Mouse (Mus musculus) cerebellum, postnatal 10 days (tissue): ENCODE data around the gene Crybb2.

Experiments
- DNase-seq, 2 experiments: peaks; one replicate each; pipeline ENCODE4 v3.0.0; 2021; ENCODE audit warnings: mixed read lengths in 2 of 2

The Crybb2 gene

GRCm38 (mm10) chr5:113070017-113070416 is at the start of gene Crybb2:
Gene Crybb2, minus strand, starts transcription at chr5:113070117.
- no peak for DNase-seq

- no peak for DNase-seq
Measured at GRCm38 (mm10) chr5:113119291-113119690, 49.4 kb upstream of the Crybb2 start.

- DNase-seq, result no peak
Measured at GRCm38 (mm10) chr5:113118695-113119094, 48.8 kb upstream of the Crybb2 start.

DNA sequence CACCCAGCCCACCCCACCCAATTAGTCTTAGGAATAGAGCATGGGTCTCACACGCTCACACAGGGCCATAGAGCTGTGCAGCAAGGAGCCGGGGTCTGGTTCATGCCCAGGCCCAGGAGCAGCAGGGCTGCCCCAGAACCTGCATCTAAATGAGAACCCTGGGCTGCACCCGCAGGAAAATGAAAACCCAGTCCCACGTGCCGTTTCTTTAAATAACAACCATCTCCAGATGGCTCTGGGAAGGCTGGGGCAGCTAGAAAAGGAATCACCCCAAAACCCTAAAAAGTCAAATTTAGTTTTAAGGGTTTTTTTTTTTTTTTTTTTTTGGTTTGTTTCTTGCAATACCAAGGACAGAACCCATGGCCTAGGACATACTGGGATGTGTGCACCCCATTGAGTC is 47.4 kb upstream of the Crybb2 start:
- DNase-seq, result no peak

- DNase-seq, result no peak
Measured at GRCm38 (mm10) chr5:113115896-113116295, 46.0 kb upstream of the Crybb2 start.

DNA sequence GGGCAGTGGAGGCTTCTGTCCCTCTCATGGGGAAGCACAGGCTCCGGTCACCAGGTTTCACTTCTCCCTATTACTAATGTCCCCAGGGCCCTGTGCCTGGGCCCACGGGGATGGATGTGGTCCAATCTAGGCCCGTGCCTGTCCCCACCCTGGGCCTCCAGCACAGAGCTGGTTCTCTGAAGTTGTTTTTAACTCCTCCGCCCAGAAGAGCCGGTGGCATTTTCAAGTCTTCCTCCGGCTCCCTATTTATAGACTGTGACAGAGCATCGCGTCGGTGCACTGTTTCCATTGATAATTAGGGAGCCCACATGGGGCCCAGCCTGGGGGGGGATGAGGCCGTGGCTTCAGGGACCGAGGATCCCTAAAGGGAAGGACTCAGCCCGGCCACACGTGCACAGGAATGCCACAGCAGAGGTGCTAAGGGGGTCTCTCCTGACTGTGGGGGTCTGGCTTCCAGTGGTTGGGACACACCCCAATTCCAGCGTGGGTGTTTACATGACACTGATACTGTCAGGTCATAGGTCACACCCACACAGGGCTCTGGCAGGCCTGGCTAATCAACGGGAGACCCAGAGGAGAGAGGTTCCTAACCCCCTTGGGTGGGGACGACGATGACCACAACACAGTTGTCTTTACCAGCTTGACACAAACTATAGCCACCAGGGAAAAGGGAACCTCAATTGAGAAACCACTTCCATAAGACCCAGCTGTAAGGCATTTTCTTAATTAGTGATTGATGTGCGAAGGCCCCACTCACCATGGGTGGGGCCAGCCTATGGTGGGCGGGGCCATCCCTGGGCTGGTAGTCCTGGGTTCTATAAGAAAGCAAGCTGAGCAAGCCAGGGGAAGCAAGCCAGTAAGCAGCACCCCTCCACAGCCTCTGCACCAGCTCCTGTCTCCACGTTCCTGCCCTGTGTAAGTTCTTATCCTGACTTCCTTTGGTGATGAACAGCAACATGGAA is 44.6 kb upstream of the Crybb2 start:
- DNase-seq, result no peak

- no peak for DNase-seq
Measured at GRCm38 (mm10) chr5:113113120-113113519, 43.2 kb upstream of the Crybb2 start.

GRCm38 (mm10) chr5:113111336-113111735 is 41.4 kb upstream of the Crybb2 start:
- no peak for DNase-seq

- DNase-seq, result no peak
Measured at GRCm38 (mm10) chr5:113110929-113111328, 41.0 kb upstream of the Crybb2 start.

DNA sequence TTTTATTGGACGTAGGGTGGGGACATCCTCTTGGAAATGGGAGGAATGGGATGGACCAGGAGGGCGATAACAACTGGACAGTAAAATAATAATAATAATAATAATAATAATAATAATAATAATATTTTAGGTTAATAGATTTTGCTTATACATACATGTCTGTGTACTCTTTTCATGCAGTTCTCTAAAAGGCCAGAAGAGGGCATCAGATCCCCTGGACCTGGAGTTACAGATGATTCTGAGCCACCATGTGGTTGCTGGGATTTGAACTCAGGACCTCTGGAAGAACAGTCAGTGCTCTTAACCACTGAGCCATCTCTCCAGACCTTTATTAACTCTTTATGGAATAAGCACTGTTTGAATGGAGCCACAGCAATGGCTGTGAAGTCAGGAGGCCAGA is 39.7 kb upstream of the Crybb2 start:
- DNase-seq, result peak in 1 of 2 experiments; percentile 57

- DNase-seq, result no peak
Measured at GRCm38 (mm10) chr5:113108165-113108764, 38.3 kb upstream of the Crybb2 start.

DNA sequence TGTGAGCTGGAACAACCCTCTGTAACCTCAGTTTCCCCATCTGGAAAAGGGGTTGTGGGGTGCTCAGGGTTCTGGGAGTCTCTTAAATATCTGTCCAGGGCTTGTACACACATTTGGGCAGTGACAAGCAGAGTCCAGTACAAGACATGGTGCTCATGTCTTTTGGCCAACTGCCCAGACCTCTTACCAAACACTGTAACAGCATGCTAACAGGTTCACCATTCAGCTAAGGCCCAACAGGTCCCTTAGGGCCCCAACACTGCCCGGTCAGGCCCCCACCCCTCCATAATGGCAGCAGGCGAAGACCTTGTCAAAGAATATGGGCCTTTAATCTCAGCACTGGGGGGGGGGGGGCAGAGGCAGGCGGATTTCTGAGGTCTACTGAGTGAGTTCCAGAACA is 37.8 kb upstream of the Crybb2 start:
- DNase-seq, result peak in 1 of 2 experiments; percentile 38

DNA sequence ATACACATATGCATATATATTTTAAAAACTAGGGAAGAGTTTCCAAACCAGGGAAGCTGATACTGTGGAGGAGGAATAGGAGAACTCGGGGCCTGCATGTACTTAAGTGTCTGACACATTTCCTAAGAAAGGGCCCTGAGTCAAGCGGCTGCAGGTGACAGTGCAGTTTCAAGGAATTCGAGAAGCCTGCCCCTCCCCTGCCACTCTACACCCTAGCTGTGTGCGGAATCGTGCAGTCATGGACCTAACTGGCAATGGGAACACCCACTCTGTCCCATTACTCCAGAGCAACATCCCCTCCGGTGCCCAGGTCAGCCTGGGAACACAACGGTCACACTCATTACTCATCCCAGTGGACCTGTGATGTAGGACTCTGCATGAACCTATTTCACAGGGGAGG is 36.7 kb upstream of the Crybb2 start:
- no peak for DNase-seq

DNA sequence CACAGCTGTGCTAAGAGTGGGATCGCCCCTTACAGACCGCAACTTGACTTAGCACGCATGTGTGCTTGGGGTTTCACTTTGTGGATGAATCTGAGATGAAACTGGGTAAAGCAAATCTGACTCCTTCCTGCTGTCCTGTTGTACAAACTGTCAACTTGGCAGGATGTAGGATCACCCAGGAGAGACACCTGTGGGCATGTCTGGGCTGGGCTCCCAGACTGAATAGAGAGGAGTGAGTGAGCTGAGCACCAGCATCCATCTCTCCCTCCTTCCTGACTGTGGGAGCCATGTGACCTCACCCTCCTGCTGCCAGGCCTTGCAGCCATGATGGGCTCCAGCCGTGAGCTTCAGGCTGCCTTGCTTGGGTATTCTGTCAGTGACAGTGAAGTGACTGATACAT is 35.6 kb upstream of the Crybb2 start:
- DNase-seq, result peak; percentile 74 to 75

DNA sequence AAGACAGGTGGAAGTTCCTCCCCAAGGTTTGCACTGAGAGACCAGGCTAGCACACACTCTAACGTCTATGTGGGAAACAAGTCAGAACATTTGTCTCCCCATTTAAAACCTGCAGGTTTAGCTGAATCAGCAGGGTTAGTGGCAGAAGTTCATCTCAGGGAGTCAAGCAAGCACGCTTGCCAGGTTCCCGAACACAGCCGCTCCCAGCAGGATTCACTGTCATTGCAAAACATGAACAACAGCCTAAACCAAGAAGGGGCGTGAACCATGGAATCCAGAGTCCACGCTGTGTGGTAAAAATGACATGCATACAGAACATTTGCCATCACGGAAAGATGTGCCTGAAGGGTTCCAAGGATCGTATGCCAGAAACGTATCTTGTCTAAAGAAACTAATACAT is 35.1 kb upstream of the Crybb2 start:
- peak in 1 of 2 experiments; percentile 34 for DNase-seq

DNA sequence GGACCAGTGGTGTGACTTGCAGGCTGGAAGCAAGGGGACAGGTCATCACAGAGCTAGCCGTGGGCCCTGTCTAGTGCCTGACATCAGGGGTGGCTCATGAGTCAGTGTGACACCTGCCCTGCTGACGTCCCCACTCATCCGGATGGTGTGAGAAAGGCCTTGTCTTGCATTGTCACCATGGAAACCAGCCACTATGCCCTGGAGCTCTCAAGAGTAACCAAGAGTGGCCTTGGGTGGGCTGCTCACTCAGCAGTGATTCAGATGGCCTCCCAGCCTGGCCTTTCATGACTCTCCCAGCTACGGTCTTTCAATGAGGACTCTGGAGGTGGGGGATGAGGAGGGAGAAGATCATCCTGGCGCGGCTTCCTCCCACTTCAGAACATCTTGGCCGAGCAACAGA is 32.5 kb upstream of the Crybb2 start:
- no peak for DNase-seq

DNA sequence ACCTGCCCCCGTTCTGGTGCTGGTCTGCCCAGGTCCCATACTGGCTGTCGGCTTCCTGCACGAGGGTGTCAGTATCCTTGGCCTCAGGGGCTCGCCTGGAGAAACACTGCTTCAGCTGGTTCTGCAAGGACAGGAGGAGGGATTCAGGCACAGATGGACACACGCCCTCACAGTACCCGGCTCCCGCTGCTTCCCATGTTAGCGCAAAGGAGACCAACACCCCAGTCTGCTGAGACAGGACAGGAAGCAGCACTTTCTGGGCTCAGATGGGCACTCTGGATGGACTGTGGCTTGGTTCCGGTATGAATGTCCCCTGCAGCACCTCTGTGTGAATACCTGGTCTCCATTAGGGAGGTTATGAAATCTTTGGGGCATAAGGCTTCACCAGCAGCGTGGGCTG is 31.5 kb upstream of the Crybb2 start:
- no peak for DNase-seq

GRCm38 (mm10) chr5:113100422-113100821 is 30.5 kb upstream of the Crybb2 start:
- no peak for DNase-seq

DNA sequence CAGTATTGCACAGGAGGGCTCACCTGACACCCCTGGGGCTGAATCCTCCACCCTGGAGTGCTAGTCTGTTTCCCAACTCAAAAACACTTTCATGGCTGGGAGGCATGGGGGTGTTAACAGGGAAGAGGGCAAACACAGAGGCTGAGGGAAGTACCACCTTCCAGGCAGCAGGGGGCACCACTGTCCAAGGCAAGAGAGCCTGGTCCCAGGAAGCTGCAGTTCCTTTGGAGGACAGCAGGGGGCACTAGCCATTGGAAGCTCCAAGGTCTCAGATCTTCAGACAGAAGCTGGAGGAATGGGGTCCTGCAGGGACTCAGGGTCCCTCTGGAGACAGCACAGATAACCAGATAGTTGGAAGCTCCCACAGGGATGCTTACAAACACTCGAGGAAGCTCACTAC is 29.6 kb upstream of the Crybb2 start:
- DNase-seq, result peak; percentile 98 to 100

DNA sequence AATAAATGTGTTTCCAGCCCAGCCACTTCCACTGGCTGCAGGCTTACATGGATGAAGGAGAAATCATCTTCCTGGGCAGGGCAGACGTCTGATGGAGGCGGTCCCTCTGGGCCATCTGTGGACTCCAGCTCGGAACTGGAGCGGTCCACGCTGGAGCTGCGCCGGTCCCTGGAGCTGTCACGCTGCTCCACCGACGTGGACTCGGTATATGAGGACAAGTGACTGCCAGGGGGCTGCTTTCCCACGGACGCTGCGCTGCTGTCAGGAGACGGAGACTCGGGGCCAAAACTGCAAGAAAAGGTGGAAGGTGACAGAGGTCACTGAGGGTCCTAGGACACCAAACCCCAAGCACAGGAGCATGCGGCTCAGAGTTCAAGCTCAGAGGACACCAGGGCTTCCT is 27.6 kb upstream of the Crybb2 start:
- DNase-seq, result no peak

GRCm38 (mm10) chr5:113095456-113095855 is 25.5 kb upstream of the Crybb2 start:
- no peak for DNase-seq

DNA sequence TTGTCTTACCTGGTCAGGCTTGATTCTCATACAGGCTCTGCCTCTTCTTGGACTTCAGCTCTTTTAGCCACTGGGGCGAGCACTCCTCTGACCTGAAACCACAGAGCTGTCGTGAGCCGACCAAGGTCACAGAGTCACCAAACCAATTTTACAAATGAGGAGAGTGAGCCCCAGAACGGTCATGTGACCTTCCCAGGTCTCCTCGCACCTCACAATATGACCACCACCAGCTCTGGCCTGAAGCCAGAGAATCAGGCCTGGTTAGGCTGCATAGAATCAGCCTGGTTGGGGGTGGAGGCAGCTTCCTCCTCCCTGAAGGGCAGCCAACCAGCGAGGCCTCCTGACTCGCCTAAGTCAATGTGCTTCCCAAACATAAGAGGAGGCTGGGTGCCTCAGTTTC is 22.5 kb upstream of the Crybb2 start:
- DNase-seq, result no peak

DNA sequence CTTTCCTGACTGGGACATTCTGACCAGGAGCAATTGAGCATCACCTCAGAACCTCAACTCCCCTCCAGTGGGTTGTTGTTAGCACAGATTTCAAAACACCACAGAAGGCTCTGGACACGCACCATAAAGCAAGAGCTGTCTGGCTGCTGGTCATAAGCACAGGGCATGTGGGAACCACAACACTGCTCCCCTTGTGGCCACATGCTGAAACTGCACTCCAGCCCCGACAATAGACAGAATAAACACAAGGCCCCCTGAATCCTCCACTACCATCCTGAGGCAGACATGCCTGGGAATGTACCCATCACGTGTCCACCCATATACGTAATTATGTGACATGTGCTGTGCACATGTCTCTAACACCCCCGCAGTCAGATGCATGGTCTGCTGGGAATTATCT is 21.2 kb upstream of the Crybb2 start:
- peak; percentile 84 to 90 for DNase-seq

GRCm38 (mm10) chr5:113090750-113091149 is 20.8 kb upstream of the Crybb2 start:
- DNase-seq, result no peak
